Mouse (Mus musculus): ENCODE data around the gene Tnfrsf9.

Gene Tnfrsf9

GRCm38 (mm10) chr4:150894718-150895501, 19.5 kb upstream of the Tnfrsf9 start:
- DNase-seq (ENCODE audit: low spot score) = no peak

- no peak for DNase-seq (ENCODE audit: low spot score)
These were observed 17.3 kb upstream of the Tnfrsf9 start for GRCm38 (mm10) chr4:150896896-150897624.

- DNase-seq (ENCODE audit: low spot score) = peak; percentile 86
These were observed 15.5 kb upstream of the Tnfrsf9 start for GRCm38 (mm10) chr4:150898716-150899365.

- DNase-seq (ENCODE audit: low spot score) = no peak
These were observed 13.9 kb upstream of the Tnfrsf9 start for GRCm38 (mm10) chr4:150900486-150900885.

GRCm38 (mm10) chr4:150901651-150902050, 12.7 kb upstream of the Tnfrsf9 start:
- DNase-seq (ENCODE audit: low spot score) = peak; percentile 82

GRCm38 (mm10) chr4:150902062-150902461, 12.3 kb upstream of the Tnfrsf9 start:
- DNase-seq (ENCODE audit: low spot score) = no peak

- no peak for DNase-seq (ENCODE audit: low spot score)
These were observed 11.1 kb upstream of the Tnfrsf9 start for GRCm38 (mm10) chr4:150903091-150903742.

GRCm38 (mm10) chr4:150907099-150907498, 7.3 kb upstream of the Tnfrsf9 start:
- no peak for DNase-seq (ENCODE audit: low spot score)

- peak; percentile 37 for DNase-seq (ENCODE audit: low spot score)
These were observed 5.8 kb upstream of the Tnfrsf9 start for GRCm38 (mm10) chr4:150908512-150908911.

- DNase-seq (ENCODE audit: low spot score) = peak; percentile 100
These were observed 4.8 kb upstream of the Tnfrsf9 start for GRCm38 (mm10) chr4:150909451-150910156.

- no peak for DNase-seq (ENCODE audit: low spot score)
These were observed 4.0 kb upstream of the Tnfrsf9 start for GRCm38 (mm10) chr4:150910164-150910951.

- DNase-seq (ENCODE audit: low spot score) = no peak
These were observed 619 bp upstream of the Tnfrsf9 start for GRCm38 (mm10) chr4:150913743-150914142.

GRCm38 (mm10) chr4:150915181-150915906, 982 bp downstream of the Tnfrsf9 start:
- DNase-seq (ENCODE audit: low spot score) = no peak

- DNase-seq (ENCODE audit: low spot score) = no peak
These were observed 3.1 kb downstream of the Tnfrsf9 start for GRCm38 (mm10) chr4:150917336-150918027.

- no peak for DNase-seq (ENCODE audit: low spot score)
These were observed 6.8 kb downstream of the Tnfrsf9 start for GRCm38 (mm10) chr4:150921206-150921605.

GRCm38 (mm10) chr4:150924308-150924707, 9.9 kb downstream of the Tnfrsf9 start:
- no peak for DNase-seq (ENCODE audit: low spot score)

GRCm38 (mm10) chr4:150924936-150925335, 10.6 kb downstream of the Tnfrsf9 start:
- DNase-seq (ENCODE audit: low spot score) = no peak

GRCm38 (mm10) chr4:150925923-150926322, 11.6 kb downstream of the Tnfrsf9 start:
- peak; percentile 53 for DNase-seq (ENCODE audit: low spot score)

- DNase-seq (ENCODE audit: low spot score) = peak; percentile 71
These were observed 12.8 kb downstream of the Tnfrsf9 start for GRCm38 (mm10) chr4:150926924-150927705.

Data from retina, embryonic 14.5 days (tissue).